Mouse (Mus musculus) cerebellum, adult 11-12 months (tissue): ENCODE results near the gene Rps6.
A peak's percentile ranks its signal among the peaks of the same experiment; 100 is the strongest.
"Not testable (repeated sequence)": the region's sequence is repeated elsewhere in the genome, so short reads cannot be mapped to it uniquely, and the experiment has no call there.

Experiments used
- DNase-seq: peaks from one replicate; pipeline ENCODE4 v3.0.0; 2022

Gene Rps6

GRCm38 (mm10) chr4:86851331-86851730 is 5.9 kb downstream of the Rps6 start:
- no peak for DNase-seq

GRCm38 (mm10) chr4:86847246-86847645 is 10.0 kb downstream of the Rps6 start:
- no peak for DNase-seq

- peak; percentile 26 for DNase-seq
These were observed 11.8 kb downstream of the Rps6 start for GRCm38 (mm10) chr4:86845384-86845783.

GRCm38 (mm10) chr4:86841141-86841540 is 16.1 kb downstream of the Rps6 start:
- not testable (repeated sequence) for DNase-seq

- DNase-seq: no peak
These were observed 25.3 kb downstream of the Rps6 start for GRCm38 (mm10) chr4:86831896-86832295.

- no peak for DNase-seq
These were observed 32.1 kb downstream of the Rps6 start for GRCm38 (mm10) chr4:86825143-86825542.

- peak; percentile 12 for DNase-seq
These were observed 34.0 kb downstream of the Rps6 start for GRCm38 (mm10) chr4:86823169-86823568.

- DNase-seq: no peak
These were observed 42.4 kb downstream of the Rps6 start for GRCm38 (mm10) chr4:86814850-86815249.

GRCm38 (mm10) chr4:86810604-86811003 is 46.6 kb downstream of the Rps6 start:
- no peak for DNase-seq
